Mouse (Mus musculus): ENCODE results near the gene Gpr156.

GRCm38 (mm10) chr16:37919000-37919399, 2.7 kb downstream of the Gpr156 start:
- TF ChIP-seq CTCF (IDR thresholded peaks at IDR 0.05; ENCODE audit: control insufficient read depth, insufficient read depth, low read length), result no peak
- no peak for TF ChIP-seq POLR2A (IDR thresholded peaks at IDR 0.05; ENCODE audit: borderline replicate concordance, control insufficient read depth, low read depth, low read length)

Measured in bone marrow, adult 2 months (tissue).